Mouse (Mus musculus) brain, embryonic 14.5 days (tissue): ENCODE measurements around the gene Zfp553.

Experiments used
- CTCF ChIP-seq: fragments of 200-500 bp; IDR thresholded peaks from 2 replicates; pipeline ENCODE4 v1.5.1; 2012; ENCODE audit warnings: inconsistent platforms, mild to moderate bottlenecking, moderate library complexity, borderline replicate concordance; ENCODE audit not compliant: insufficient read depth, insufficient read length; ENCODE audit errors: extremely low read depth
- POLR2A ChIP-seq: fragments of 200-500 bp; IDR thresholded peaks from 2 replicates; pipeline ENCODE4 v1.6.1; 2012; ENCODE audit warnings: mild to moderate bottlenecking, inconsistent platforms, borderline replicate concordance; ENCODE audit not compliant: poor library complexity, insufficient read depth, insufficient read length, severe bottlenecking; ENCODE audit errors: extremely low read depth

DNA sequence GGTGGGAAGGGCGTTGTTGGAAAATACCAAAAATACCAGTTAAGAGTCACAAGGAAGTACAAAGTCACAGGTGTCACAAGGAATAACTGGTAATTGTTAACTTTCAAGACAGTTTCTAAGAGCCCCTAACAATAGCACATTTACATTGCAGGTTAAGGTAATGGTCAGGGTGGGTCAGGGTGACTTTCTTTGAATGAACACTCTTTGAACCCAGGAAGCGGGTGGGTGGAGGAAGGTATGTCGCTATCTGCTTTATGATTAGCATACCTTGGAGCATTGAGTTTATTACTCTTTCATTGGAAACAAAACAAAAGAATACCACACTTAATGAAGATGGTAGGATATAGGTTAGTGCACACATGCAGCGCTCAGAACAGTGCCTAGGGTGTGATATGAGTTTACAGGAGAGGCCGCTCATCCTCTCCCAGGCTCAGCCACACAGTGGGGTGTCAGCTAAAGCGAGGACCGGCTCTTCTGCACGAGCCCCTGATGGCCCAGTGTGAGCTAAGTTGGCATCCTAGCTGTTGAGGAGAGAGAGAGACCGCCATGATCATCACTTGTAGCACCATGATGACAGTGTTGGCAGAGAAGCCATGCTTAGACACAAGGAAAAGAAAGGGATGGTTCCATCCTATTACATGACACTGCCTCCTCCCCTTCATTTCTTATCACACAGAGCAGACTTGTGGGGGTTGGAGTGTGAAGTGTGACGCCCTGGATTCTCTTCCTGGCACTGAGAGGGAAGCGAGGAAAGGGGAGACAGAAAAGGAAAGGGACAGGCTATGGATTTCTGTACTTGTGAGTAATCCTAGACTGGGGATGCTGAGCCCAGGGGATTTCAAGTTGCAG is 7.5 kb upstream of the Zfp553 start:
- no peak for TF ChIP-seq POLR2A
- TF ChIP-seq CTCF: no peak
